Mouse (Mus musculus) heart, postnatal 25 days (tissue): ENCODE results near the gene Mcm3. TPM values are rescaled to one million over a fixed set of nuclear protein-coding genes. Genes with fewer than 3 reads are reported as not detected.
"Not testable (repeated sequence)": the region's sequence is repeated elsewhere in the genome, so short reads cannot be mapped to it uniquely, and the experiment has no call there.

Experiments used
- DNase-seq: peaks from one replicate; pipeline ENCODE4 v3.0.0; 2022; ENCODE audit warnings: low spot score
- intact Hi-C: fragments of 180-260 bp; cut with DNase I; formaldehyde crosslinking; loops from one replicate; pipeline ENCODE4 v1.15.1; 2025
- total RNA-seq, 2 experiments: library from RNA; stranded (reverse); gene quantifications; 2 replicates each; pipeline ENCODE4 v1.2.3; 2021

Gene Mcm3
- total RNA-seq, 2 experiments from 2014 or later = 4.7 to 5.4 TPM

DNA sequence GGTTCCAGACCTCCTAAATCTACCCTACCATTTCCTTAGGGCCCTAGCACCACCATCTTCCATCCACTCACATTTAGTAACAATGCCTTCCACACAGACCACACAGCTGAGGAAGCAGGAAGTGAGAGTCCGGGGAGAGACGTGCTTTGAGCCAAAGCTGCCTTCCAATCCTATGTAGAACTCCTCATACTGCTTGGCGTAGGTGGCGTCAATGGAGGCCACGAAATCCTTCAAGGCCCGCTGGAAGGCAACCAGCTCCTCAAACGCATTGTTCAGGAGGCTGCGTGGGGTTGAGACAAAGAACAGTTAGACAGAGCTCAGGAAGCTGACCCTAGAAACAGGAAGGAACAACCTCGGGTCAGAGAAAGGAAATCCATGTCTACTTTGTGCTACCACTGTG lies 2.9 kb downstream of the Mcm3 start:
- no peak for DNase-seq
- intact Hi-C loops = no loop called here

DNA sequence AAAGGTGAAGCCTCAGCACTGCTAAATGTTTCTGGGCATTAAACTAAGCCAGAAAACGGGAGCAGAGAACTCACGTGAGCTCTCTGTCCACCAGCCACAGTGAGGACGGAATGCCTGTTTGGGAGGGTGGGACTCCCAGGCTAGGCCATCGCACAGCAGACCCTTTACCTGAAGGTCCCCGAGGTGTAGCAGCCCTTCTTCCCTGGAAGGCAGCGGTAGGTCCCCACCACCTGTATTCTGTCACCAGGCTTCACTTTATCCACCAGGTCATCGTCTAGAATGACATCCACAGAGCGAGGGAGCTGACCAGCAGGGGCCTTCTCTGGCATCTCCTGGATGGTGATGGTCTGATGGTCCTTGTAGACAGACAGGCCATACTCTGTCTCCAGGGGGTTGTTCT lies 5.6 kb downstream of the Mcm3 start:
- DNase-seq = no peak
- intact Hi-C loops = no loop called here

DNA sequence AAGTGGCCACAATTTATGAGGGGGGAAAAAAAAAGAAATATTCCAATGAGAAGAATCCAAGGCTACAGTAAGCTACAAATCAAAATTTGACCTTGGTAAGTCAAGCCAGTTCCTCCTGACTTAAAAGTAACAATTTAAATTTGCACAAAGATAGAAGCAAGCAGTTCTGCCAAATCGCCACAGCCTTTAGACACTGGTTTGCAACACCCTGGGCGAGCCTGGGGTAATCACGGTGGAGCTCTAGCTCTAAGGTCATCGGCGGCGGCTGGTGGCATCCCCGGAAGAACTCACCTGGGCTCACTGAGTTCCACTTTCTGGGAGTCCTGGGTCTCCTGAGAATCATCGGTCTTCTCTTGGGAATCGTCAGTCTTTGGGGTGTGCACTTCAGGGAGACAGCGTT lies 15.6 kb downstream of the Mcm3 start:
- intact Hi-C loops = no loop called here
- DNase-seq = no peak

DNA sequence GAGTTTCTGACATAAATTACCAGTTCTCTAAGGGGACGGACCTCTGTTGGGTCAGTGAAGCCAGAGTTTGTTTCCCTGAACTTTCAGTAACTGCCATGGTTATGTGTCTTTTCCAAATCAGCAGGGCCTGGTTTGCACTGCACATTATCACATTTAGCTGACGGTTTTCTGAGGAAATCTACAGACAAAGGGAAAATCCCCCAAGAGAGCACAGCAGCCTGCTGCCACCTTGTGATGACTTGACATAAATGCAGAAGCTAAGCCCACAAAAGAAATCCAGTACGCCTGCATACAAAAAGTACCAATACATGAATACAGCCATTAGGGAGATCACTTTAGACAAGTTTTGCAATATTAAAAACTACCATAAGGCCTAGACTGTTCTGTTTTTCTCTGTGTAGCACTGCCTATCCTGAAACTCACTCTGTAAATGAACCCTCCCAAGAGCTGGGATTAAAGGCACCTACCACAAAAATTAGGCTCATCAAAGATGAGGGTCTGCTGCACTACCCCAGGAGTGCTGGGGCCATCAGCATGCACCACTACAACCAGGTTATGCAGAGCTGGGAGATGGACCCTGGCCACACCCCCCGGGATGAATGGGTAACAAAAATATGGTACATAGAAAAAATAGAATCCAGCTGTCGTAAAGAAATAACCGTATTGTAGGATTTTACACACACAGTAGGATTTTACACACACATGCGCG lies 18.3 kb downstream of the Mcm3 start:
- intact Hi-C loops = no loop called here
- DNase-seq = no peak

DNA sequence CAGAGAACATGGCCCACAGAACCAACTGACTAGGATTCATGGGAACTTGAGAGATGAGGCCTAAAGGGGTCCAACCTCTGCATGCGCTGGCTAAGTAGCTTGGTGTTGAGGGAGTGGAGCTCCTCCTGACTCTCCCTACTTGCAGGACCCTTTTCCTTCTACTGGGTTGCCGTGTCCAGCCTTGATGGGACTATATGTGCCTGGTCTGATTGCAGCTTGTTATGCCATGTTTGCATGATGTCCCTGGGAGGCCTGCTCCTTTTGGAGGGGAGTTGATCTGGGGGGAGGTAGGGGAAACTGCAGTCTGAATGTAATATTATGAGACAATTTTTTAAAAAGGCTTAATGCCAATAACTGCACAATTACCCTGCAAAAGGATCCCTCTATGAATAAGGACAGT lies 18.8 kb downstream of the Mcm3 start:
- intact Hi-C loops = no loop called here
- no peak for DNase-seq

DNA sequence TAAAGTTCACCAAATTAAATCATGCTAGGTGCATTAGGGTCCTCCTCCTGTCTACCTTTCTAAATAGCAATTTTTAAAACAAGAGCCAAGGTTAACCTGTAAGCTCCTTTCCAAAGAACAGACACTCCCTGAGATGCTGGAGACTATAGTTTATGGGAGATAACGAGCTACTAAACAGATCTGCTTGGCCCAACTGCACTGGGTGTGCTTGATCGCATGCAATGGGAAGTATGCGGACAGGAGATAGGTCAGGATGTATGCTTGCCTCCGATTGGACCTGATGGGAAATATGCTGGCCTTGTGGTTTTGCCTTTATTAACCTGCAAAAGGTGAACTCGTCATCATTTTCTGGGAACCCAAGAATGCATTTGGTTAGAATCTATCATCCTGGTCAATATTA lies 24.9 kb downstream of the Mcm3 start:
- DNase-seq = no peak
- intact Hi-C loops = no loop called here

DNA sequence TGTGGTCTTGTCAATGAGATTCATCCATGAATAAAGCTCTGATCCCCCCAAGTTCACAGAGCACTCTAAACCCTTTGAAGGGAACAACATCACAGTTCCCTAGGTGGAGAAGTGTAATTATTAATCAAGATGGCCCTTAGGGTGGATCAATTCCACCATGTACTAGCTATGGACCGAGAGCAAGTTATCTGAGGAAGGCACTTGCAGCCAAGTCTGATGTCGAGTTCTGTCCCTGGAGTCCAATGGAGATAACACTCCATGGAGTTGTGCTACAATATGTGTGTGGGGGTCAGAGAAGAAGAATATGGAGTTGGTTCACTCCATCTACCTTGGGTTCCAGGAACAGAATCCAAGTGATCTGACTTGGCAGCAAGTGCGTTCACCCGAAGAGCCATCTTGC lies 25.4 kb downstream of the Mcm3 start:
- DNase-seq = no peak
- intact Hi-C loops = no loop called here

DNA sequence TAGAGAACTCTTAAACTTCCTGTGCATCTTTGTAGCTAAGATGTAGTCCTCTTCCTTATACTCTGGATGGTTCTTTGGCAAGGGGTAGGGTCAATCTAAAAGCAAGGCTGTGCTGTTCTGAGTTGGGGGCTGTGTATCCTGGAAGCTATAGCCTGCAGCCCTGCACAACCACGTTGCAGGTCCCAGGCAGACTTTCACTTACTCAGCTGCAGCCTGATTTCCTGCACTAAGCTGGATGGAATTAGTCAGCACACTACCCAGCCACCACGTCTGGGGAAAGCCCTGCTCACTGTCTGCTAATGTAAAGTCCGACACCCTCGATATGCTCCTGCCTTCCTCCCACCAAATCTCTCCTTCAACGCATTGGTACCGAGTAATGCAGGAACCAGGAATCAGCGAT lies 28.7 kb downstream of the Mcm3 start:
- intact Hi-C loops = no loop called here
- DNase-seq = no peak

DNA sequence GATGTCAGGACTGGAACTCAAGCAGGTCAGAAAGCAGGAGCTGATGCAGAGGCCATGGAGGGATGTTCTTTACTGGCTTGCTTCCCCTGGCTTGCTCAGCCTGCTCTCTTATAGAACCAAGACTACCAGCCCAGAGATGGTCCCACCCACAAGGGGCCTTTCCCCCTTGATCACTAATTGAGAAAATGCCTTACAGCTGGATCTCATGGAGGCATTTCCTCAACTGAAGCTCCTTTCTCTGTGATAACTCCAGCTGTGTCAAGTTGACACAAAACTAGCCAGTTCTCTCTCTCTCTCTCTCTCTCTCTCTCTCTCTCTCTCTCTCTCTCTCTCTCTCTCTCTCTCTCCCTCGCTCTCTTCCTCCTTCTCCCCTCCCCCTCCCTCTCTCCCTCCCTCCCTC lies 29.6 kb downstream of the Mcm3 start, which contains the start of gene Il17f:
Il17f (minus strand) TSS at position 101 of the 400 bp plus-strand sequence.
- intact Hi-C loops, DNase-seq: not testable (repeated sequence)

DNA sequence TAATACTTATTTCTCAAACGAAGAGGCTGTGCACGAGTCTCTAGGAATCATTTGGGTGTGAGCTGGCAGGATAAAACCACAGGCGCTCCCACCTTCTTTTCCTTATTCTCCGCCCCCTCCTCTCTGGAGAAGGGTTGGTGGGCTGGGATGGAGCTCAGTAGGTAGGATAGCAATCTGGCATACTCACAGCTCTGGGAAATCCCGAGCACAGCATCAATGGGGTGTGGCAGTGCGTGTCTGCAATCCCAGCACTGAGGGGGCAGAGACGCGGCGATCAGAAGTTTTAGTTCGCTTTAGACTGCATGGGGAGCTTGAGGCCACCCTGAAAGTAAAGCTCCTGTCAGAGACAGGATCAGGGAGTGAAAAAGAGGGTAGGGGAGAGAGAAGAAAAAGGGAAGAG lies 31.7 kb downstream of the Mcm3 start:
- DNase-seq = no peak
- intact Hi-C loops = no loop called here

DNA sequence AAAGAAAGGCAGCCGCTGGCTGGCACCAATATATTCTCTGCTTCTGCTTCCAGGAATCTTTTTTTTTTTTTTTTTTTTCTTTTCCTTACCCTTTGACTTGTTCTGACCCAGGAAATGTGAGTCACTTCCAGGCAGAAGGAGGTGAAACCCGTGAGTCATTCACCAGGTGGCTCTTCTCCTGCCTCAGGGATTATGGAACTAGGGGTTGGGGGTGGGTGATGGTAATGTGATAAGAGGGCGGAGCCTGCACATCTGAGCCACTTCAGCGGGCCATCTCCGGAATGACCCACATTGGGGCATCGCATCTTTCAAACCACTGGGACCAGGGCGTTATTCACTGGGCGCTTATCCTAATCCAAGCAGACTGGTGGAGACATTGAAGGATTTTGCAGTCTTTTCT lies 33.1 kb downstream of the Mcm3 start:
- intact Hi-C loops = no loop called here
- DNase-seq = no peak

DNA sequence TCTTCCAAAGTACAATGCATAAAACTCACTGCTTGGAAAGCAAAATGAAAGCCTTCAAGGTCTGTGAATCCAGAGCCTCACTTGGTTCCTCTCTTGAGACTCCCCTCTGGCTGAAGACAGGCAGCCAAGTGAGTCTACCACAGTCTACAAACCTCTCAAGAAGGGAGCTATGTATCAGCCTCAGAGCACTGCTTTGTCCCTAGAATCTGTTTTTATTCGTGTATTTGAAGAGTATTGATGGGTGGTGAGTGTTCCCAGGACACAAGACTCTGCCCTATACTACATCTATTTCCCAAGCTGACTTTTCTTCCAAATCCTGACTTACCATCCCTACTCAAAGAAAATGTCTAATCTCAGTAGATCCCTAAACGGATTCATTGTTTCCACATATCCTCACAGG lies 41.7 kb downstream of the Mcm3 start:
- intact Hi-C loops = no loop called here
- no peak for DNase-seq

DNA sequence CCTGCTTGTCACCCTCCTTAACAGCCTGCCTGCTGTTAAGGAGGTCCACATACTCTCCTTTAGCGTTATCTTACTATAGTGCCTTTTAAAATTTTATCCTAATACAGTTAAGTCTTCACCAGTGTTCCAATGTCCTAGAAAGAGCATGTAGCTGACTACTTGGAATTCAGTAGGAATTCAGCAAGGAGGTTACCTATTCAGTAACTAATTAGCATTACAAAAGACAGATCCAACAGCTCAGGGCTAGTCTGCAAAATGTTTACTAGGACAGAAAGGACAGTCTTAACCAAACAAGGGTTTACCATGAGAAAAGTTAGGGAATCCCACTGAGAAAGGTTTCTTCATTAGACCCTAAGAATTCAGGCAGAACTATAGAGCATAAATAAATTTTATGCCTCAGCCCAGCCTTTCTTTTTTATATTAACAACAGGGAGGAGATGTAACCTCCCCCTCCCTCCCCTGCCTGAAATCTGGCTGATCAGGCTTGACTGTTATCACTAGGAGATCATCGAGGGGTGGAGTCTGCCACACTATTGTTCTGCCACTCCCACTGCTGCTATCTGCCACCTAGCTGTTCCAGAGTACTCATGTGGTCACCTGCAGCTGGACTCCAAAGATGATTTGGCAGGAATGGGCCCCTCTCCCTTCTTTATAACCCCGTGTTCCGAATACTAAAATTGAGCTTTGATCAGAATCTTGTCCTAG lies 45.9 kb downstream of the Mcm3 start:
- DNase-seq, intact Hi-C loops: not testable (repeated sequence)

DNA sequence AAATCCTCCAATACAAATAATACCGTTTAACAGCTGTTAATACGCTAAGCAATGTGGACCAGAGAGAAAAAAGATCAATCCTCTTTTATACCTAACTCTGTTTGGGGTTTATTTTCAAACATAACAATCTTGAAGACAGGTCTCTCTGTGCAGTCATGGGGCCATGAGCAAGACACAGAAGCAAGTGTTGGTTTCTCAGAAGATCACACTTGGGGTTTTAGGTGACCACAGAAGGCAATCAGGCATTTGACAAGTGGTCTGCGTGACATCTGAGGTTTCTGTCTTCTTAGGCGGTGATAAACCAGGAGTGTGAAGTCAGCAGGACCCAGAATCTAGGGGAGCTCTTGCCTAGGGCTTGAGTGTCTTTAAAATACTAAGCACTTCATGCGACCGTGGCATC lies 53.6 kb downstream of the Mcm3 start:
- no peak for DNase-seq

DNA sequence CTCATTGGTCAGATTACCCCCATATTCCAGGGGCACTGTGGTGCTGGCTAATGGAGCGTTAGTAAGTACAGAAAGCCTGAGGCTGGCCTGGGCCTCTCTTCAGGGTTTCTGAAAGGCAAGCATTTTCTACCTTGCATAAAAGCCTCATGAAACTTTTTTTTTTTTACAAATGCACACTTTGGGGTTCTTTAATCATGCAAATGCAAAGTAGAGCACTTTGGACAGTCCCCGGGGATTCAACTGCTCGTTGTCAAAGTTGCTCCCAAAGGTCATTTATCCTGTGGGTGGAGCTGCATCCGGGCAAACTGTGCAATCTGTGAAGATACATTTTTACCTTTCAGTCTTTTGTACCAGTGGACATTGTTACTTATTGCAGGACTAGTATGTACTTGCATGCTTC lies 58.7 kb downstream of the Mcm3 start:
- no peak for DNase-seq
- intact Hi-C loops = no loop called here

More for the DNA sequence above, 53.6 kb downstream of the Mcm3 start:
- intact Hi-C loops = no loop called here

DNA sequence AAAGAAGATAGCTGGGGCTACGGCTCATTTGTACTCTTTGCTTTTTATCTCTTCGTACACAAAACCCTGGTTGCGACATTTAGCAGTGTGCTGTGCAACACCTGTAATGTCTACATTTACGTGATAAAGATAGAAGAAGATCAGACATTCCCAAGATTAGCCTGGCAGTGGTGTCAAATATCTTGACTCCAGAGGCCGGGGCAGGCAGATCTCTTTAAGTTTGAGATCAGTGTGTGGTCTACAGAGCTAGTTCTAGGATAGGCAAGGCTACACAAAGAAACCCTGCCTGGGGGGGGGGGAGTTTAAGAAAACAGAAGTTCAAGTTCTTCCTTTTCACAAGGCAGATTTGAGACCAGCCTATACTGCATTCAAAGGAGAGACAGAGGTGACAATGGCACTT lies 59.8 kb downstream of the Mcm3 start:
- intact Hi-C loops = no loop called here
- no peak for DNase-seq

DNA sequence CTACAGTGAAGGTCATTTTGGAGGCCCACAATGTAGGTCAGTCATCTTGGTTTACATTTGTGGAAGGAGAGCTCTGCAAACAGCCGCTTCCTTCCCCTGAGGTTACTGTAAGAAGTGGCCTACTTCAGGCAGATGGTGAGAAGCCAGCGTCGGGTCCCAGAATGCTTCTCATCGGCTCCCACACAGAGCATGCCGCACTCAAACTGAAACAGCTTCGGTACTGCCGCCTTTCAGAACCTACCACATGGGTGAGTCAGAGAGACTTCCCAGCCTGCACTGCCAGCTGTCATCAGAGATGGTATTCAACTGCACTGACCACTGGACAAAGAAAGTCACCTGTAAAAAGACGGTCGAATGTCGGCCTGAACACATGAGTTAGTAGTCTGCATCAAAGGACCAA lies 60.3 kb downstream of the Mcm3 start:
- intact Hi-C loops = no loop called here
- no peak for DNase-seq

DNA sequence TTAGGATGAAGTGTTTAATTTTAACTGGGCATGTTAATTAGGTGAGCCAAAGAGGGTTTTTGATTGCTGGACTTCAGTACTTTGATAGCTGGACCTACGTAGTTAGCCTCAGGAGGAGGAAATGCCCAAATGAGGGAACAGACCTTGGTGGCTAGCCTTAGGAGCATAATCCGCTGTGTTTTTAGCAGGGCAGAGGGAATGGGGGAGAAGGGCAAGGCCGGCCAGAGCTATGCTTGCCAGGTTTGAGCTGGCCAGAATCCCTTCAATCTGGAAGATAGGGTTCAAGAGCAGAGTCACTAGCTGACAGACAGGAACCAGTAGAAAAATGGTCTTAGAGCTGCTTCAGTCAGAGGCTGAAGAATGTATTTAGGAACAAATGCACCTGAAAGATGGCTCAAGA lies 62.5 kb downstream of the Mcm3 start:
- intact Hi-C loops = no loop called here
- DNase-seq = no peak

DNA sequence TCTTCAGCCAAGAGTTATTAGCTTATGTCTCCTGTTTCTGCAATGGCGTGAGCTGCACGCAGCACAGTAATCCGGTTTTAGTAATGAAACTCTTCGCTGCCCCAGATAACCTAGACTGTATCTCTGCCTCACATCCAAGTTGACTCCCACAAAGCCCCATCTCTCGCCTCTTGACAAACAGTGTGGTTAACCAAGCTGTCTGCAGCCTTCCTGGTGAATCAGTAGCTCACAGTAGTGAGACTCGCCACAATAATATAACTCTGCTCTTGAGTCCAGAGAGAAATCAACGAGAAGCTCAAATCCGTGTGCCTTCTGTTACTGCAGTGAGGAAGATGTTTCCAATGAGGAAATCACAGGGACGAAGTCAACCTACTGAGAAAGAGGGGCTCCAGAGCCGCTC lies 65.7 kb downstream of the Mcm3 start:
- intact Hi-C loops = no loop called here
- DNase-seq = no peak
